ENCODE assay signal across 8 mouse cellular contexts in the genomic region with DNA sequence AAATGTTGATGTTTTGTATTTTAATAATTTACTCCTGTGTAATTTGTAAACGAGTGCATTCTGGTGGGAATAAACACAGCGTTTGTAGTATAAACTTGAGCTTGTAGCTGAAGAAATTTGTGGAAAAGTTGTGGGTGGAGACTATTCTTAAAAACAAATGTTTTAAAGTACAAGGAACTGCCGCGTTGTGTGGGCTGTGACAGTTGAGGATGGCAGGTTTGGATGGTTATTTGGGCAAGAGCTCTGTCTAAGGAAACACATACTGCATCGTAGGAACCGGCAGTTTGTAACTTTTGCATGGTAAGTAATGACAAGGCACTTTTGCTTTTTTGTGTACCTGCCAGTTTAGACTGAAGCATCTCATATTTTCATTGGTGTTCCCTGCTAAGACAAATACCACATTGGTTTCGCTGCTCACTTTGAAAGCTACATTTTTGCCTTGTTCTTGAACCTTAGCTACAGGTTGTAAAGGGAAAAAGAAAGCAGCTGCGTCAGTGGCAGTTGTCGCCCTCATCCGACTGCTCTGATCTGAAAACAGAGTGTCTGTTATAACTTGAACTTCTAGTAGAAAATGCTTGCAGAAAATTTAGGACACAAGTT. TPM values are rescaled to one million over a fixed set of nuclear protein-coding genes. Genes with fewer than 3 reads are reported as not detected.
A peak's percentile ranks its signal among the peaks of the same experiment; 100 is the strongest.
DNase-seq lines count a peak whose midpoint lies in the region; ATAC-seq and TF ChIP-seq lines count a peak whose summit lies in the region.

No protein-coding gene starts in this region.

- ATAC-seq in erythroblast, adult 5-6 weeks (replicated peaks; ENCODE audit: low FRiP score, poor library complexity, severe bottlenecking) = no peak
- no peak for ATAC-seq in megakaryocyte, adult 5-6 weeks (ENCODE audit: poor library complexity, severe bottlenecking)
- ATAC-seq in intestine, postnatal 0 days = no peak

- H3K9me3 ChIP-seq in erythroblast, embryonic 14.5 days (ENCODE audit: control insufficient read depth, low read length) = no peaks in the 10 kb centered on the region
- H3K9me3 ChIP-seq in megakaryocyte, embryonic 14.5 days = no peaks in the 10 kb centered on the region
- H3K9me3 ChIP-seq in intestine, postnatal 0 days (ENCODE audit: control insufficient read depth) = no peaks in the 10 kb centered on the region

- peaks cover 53% of the 10 kb centered on the region for H3K4me1 ChIP-seq in erythroblast, embryonic 14.5 days (ENCODE audit: control insufficient read depth)
- peaks cover 49% of the 10 kb centered on the region for H3K4me1 ChIP-seq in megakaryocyte, embryonic 14.5 days
- H3K4me1 ChIP-seq in intestine, postnatal 0 days (replicated peaks; ENCODE audit: control insufficient read depth, insufficient read depth, low read length) = peaks cover 6% of the 10 kb centered on the region; the same call in 1 of the 2 replicates
- H3K4me1 ChIP-seq in small intestine, adult 2 months (ENCODE audit: control insufficient read depth, insufficient read depth, insufficient read length, low read length) = peaks cover 3% of the 10 kb centered on the region; the same call in 1 of the 2 replicates

- DNase-seq in gastrocnemius, postnatal 4 days (ENCODE audit: low spot score in 2 of 2) = no peak
- DNase-seq in layer of hippocampus, adult 9-10 months (ENCODE audit: low spot score) = no peak

- H3K4me2 ChIP-seq in intestine, postnatal 0 days (replicated peaks; ENCODE audit: low read depth) = peak overlapping the region; percentile 92

- H3K9ac ChIP-seq in intestine, postnatal 0 days (ENCODE audit: low read depth, low read length) = no peak overlapping the region

- no peaks in the 10 kb centered on the region for H3K27me3 ChIP-seq in erythroblast, embryonic 14.5 days (ENCODE audit: control insufficient read depth)
- no peaks in the 10 kb centered on the region for H3K27me3 ChIP-seq in megakaryocyte, embryonic 14.5 days (replicated peaks)
- H3K27me3 ChIP-seq in intestine, postnatal 0 days (replicated peaks; ENCODE audit: control insufficient read depth, insufficient read depth, low read length) = no peaks in the 10 kb centered on the region
- H3K27me3 ChIP-seq in small intestine, adult 2 months (ENCODE audit: control insufficient read depth, insufficient read depth, low read length) = no peaks in the 10 kb centered on the region

- TF ChIP-seq POLR2A in small intestine, adult 2 months (IDR thresholded peaks at IDR 0.05; ENCODE audit: low read depth, low read length) = no peak

- WGBS in intestine, postnatal 0 days = 53% methylated on average over 10 of the region's 10 CpGs
- 8% methylated on average over 10 of the region's 10 CpGs for WGBS in small intestine, adult 2 months

- peaks cover 4% of the 10 kb centered on the region for H3K36me3 ChIP-seq in erythroblast, embryonic 14.5 days (ENCODE audit: control insufficient read depth)
- peaks cover 19% of the 10 kb centered on the region for H3K36me3 ChIP-seq in megakaryocyte, embryonic 14.5 days (replicated peaks; ENCODE audit: low read length)
- H3K36me3 ChIP-seq in intestine, postnatal 0 days (ENCODE audit: control insufficient read depth, insufficient read depth) = no peaks in the 10 kb centered on the region
- no peaks in the 10 kb centered on the region for H3K36me3 ChIP-seq in small intestine, adult 2 months (ENCODE audit: control insufficient read depth, insufficient read depth, low read length)

- peak overlapping the region; percentile 97 for H3K4me3 ChIP-seq in erythroblast, embryonic 14.5 days (replicated peaks)
- H3K4me3 ChIP-seq in megakaryocyte, embryonic 14.5 days (replicated peaks) = peak overlapping the region; percentile 99
- H3K4me3 ChIP-seq in intestine, postnatal 0 days (ENCODE audit: low read depth, low read length) = peak overlapping the region; percentile 9; the same call in 1 of the 2 replicates
- H3K4me3 ChIP-seq in small intestine, adult 2 months (ENCODE audit: low read depth, low read length) = no peak overlapping the region; the same call in 1 of the 2 replicates

- H3K27ac ChIP-seq in intestine, postnatal 0 days (ENCODE audit: low read depth, low read length) = no peak overlapping the region
- peak overlapping the region; percentile 31; the same call in 1 of the 2 replicates for H3K27ac ChIP-seq in small intestine, adult 2 months (ENCODE audit: insufficient read depth, low read depth, low read length)

- no peak for TF ChIP-seq CTCF in intestine, postnatal 0 days (IDR thresholded peaks at IDR 0.05; ENCODE audit: low read depth)
- no peak for TF ChIP-seq CTCF in small intestine, adult 2 months (IDR thresholded peaks at IDR 0.05; ENCODE audit: extremely low read depth, insufficient read length, insufficient replicate concordance, low read depth, low read length)

RNA-seq across cellular contexts. Expression of gene Dennd4c, which starts 2.1 kb away (rescaled TPM):
- polyA plus RNA-seq in erythroblast, embryonic 14.5 days (2012) = 0.02 and 0.13 TPM in 2 replicates
- 5.2 and 7.5 TPM in 2 replicates for total RNA-seq in erythroblast, adult 5-6 weeks (2015; ENCODE audit: low replicate concordance)
- 5.5 and 6.6 TPM in 2 replicates for total RNA-seq in erythroblast, adult 5-6 weeks (2017; ENCODE audit: low replicate concordance)
- polyA plus RNA-seq in megakaryocyte, embryonic 14.5 days (2012; ENCODE audit: insufficient read depth, low replicate concordance) = 0.73 and 0.88 TPM in 2 replicates
- 23.1 and 24.1 TPM in 2 replicates for total RNA-seq in megakaryocyte, adult 5-6 weeks (2015)
- total RNA-seq in megakaryocyte, adult 5-6 weeks (2017) = 27.9 and 30.9 TPM in 2 replicates
- 3.2 and 3.8 TPM in 2 replicates for polyA plus RNA-seq in intestine, postnatal 0 days (2015; fragmentation: Nextera tagmentation; extraction: Ambion mirVana)
- 2.4 and 4.4 TPM in 2 replicates for polyA plus RNA-seq in small intestine, adult 2 months (2012; rRNA removed)
- total RNA-seq in gastrocnemius, postnatal 4 days (2021) = 10 to 100 TPM; 23.6 to 26.0 TPM
